Mouse (Mus musculus): ENCODE results near the gene Sdhaf4.

Sdhaf4 gene

DNA sequence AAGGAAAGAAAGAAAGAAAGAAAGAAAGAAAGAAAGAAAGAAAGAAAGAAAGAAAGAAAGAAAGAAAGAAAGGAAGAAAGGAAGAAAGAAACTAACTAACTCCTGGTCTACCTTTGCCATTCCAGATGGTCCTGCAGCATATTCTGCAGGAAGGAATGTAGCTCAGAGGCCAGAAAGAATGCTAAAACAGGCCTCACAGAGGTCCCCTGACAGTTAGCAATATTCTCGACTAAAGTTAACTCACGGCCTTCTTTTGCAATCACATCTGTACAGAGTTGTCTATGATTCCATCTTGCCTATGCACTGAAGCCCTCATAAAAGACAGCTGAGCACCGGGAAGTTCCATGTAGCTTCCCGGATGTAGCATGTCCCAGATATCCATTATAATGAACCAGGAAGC lies 49.9 kb downstream of the Sdhaf4 start:
- WGBS, result 89% methylated on average over 4 of the region's 4 CpGs

- 46% methylated on average over 13 of the region's 13 CpGs for WGBS
These were observed 51.5 kb downstream of the Sdhaf4 start for GRCm38 (mm10) chr1:23953921-23954320.

DNA sequence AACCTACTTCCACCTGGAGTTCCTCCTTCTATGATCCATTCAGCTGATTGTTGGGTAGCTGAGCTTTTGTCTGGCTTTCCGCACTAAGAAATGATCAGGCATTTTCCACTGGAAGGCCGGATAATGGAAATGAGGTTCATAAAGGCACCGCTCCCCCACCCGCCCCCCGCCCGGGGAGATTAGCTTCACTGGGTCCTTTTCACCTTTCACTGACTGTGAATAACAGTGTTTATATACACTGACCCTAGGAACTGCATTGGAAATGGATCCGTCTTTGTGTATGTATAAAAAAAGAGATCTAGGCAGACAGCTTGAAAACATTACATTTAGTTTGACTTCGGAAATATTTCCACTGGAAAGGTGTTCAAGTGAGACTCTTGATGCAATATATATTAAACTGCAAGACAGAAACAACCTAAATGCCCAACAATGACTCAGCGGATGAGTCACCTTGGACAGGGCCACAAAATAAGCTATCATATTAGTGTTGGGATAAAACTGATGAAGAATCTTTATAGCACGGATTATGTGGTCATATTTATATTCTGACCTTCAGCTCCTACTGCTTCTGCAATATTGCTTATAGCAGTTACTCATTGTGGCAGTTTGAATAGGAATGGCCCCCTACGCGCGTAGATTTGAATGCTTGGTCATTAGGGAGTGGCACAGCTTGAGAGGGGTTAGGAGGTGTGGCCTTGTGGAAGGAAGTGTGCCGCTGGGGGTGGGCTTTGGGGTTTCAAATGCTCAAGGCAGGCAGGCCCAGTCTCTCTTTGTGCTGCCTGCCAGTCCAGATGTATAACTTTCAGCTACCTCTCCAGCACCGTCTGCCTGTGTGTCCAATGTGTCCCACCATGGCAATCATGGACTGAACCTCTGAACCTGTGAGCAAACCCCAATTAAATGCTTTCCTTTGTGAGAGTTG lies 56.4 kb downstream of the Sdhaf4 start:
- WGBS, result 69% methylated on average over 15 of the region's 15 CpGs

- 28% methylated on average over 7 of the region's 7 CpGs for WGBS
These were observed 57.2 kb downstream of the Sdhaf4 start for GRCm38 (mm10) chr1:23948290-23948689.
